Mouse (Mus musculus) midbrain, embryonic 16.5 days (tissue): Measurements from ENCODE around the gene En2. TPM values are rescaled to one million over a fixed set of nuclear protein-coding genes. Genes with fewer than 3 reads are reported as not detected.

Experiments
- ATAC-seq: fragments of 200-750 bp; cut with Nextera tagmentation; 2 replicates; pipeline ENCODE4 v1.8.0; 2017; ENCODE audit warnings: moderate TSS enrichment
- H3K27ac ChIP-seq: fragments of 300-500 bp; sonication (generic); 2 replicates; pipeline ENCODE4 v1.5.1; 2014; ENCODE audit warnings: mild to moderate bottlenecking, low read length, mixed read lengths
- H3K27me3 ChIP-seq: fragments of 300-500 bp; sonication (generic); 2 replicates; pipeline ENCODE4 v1.6.1; 2014; ENCODE audit warnings: low read depth, low read length, mixed read lengths; ENCODE audit not compliant: control insufficient read depth, insufficient read depth
- H3K36me3 ChIP-seq: fragments of 300-500 bp; sonication (generic); 2 replicates; pipeline ENCODE4 v1.6.1; 2014; ENCODE audit warnings: mild to moderate bottlenecking, low read length, moderate library complexity, mixed read lengths; ENCODE audit not compliant: control insufficient read depth, insufficient read depth
- H3K4me1 ChIP-seq: fragments of 300-500 bp; sonication (generic); 2 replicates; pipeline ENCODE4 v1.6.1; 2014; ENCODE audit warnings: mild to moderate bottlenecking, low read length, mixed read lengths; ENCODE audit not compliant: control insufficient read depth, insufficient read depth
- H3K4me2 ChIP-seq: fragments of 300-500 bp; sonication (generic); 2 replicates; pipeline ENCODE4 v1.6.1; 2014; ENCODE audit warnings: mild to moderate bottlenecking, low read length, mixed read lengths
- H3K4me3 ChIP-seq: fragments of 300-500 bp; sonication (generic); 2 replicates; pipeline ENCODE4 v1.5.1; 2014; ENCODE audit warnings: low read depth, mild to moderate bottlenecking, low read length, moderate library complexity, mixed read lengths
- H3K9ac ChIP-seq: fragments of 300-500 bp; sonication (generic); 2 replicates; pipeline ENCODE4 v1.6.1; 2014; ENCODE audit warnings: low read depth, low read length, mixed read lengths
- H3K9me3 ChIP-seq: fragments of 300-500 bp; sonication (generic); replicated peaks from 2 replicates; pipeline ENCODE4 v1.6.1; 2014; ENCODE audit warnings: mild to moderate bottlenecking, low read length, mixed read lengths; ENCODE audit not compliant: control insufficient read depth, poor library complexity, severe bottlenecking
- WGBS: fragments of 180-500 bp; shearing (Covaris S2); extraction: QIAGEN DNeasy Blood & Tissue Kit; methylation state at CpG from one replicate; pipeline ENCODE4 v1.1.7; 2014; 5-methylcytosine and 5-hydroxymethylcytosine counted together
- polyA plus RNA-seq: library from polyadenylated mRNA; unstranded; fragments of >200 nt; fragmentation: Nextera tagmentation; extraction: Ambion mirVana; gene quantifications from 2 replicates; pipeline ENCODE4 v1.2.1, GENCODE M21; 2015

En2 gene
- polyA plus RNA-seq, 1 experiment from 2014 or later = 0.55 TPM

GRCm38 (mm10) chr5:28157781-28158180, 7.7 kb upstream of the En2 start:
- no peak for ATAC-seq
- H3K4me3 ChIP-seq = peak overlapping the region; percentile 18

DNA sequence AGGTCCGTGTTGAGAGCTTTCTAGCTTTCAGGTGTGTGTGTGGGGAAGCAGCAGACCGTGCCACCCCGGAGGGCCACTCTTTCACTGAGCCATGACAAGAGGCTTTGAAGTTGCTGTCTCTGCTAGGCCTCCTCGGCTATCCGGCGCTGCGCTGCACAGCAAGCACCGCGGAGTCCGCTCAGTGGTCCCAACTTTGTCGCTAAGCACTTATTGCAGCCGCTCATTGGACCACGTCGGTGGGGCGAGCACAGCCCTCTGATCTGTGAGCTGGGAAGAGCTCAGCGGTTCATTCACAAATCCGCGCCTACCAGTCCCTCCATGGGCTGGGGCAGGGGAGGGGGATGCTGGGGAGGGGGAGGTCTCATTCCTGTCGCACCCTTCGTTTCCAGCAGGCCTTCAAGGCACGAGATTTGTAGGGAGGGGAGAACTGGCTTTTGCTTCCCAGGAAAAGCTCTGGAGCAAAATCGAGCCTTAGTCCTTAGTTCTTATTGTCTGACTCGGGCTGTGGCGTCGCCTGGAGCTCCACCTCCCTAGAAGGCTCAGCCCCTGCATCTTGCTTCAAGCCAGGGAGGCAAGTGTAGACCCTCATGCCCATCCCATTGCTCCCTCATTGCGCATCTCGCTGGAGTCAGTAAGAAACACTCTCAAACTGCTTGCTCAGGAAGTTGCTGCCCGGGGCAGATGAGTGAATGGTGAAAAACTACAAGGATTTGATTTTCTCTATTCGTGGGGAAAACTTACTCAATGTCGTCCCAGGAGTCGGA, 7.0 kb upstream of the En2 start:
- Histone ChIP-seq H3K4me2 (peak overlapping the region; percentile 51), H3K36me3 (no peaks in the 10 kb centered on the region), H3K27ac (no peak overlapping the region; the same call in 1 of the 2 replicates), H3K27me3 (peaks cover 47% of the 10 kb centered on the region), H3K9me3 (no peaks in the 10 kb centered on the region), H3K4me3 (peak overlapping the region; percentile 18), H3K9ac (no peak overlapping the region), H3K4me1 (peaks cover 6% of the 10 kb centered on the region)
- peak; percentile 81 for ATAC-seq
- under 1% methylated on average over 31 of the region's 31 CpGs for WGBS

More at GRCm38 (mm10) chr5:28157781-28158180, 7.7 kb upstream of the En2 start:
- Histone ChIP-seq H3K4me1 (peaks cover 6% of the 10 kb centered on the region), H3K9ac (no peak overlapping the region), H3K36me3 (no peaks in the 10 kb centered on the region), H3K4me2 (peak overlapping the region; percentile 51), H3K9me3 (no peaks in the 10 kb centered on the region), H3K27ac (no peak overlapping the region), H3K27me3 (peaks cover 46% of the 10 kb centered on the region)
- WGBS = 3% methylated on average over 17 of the region's 17 CpGs

- Histone ChIP-seq H3K4me2 (peak overlapping the region; percentile 51), H3K4me1 (peaks cover 6% of the 10 kb centered on the region), H3K9ac (no peak overlapping the region), H3K4me3 (no peak overlapping the region), H3K27ac (peak overlapping the region; percentile 15; the same call in 1 of the 2 replicates), H3K27me3 (peaks cover 53% of the 10 kb centered on the region), H3K36me3 (no peaks in the 10 kb centered on the region), H3K9me3 (no peaks in the 10 kb centered on the region)
- ATAC-seq = peak; percentile 37
- WGBS = 5% methylated on average over 15 of the region's 15 CpGs
These were observed 6.4 kb upstream of the En2 start for GRCm38 (mm10) chr5:28159072-28159458.

DNA sequence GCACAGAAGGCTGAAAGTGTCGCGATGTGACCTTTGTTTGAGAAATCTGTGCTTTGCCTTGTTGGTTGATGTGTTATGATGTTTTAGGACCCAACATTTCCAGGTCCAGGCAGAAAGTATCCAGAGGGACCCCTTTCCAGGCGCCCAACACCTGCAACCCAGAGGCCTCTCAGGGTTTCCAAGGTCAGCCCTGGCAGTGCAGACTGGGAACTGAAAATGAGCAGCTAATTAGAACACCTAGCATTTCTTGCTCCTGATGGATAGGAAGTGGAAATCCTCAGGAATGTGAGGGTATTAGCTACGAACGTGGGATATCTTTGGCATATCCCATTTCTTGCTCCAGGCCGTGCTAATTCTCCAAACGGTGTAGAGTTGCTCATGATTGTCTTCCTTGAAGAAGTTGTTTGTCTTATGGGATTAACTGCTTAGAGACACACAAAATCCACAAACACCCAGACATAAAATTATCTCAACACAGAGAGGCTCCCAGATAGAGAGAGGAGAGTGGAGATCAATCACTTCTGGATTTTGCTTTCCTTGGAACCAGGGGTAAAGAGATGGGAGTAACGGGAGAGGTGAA, 5.5 kb upstream of the En2 start:
- H3K9me3 ChIP-seq = no peaks in the 10 kb centered on the region
- no peak overlapping the region for H3K4me2 ChIP-seq
- whole genome bisulfite sequencing = 17% methylated on average over 8 of the region's 8 CpGs
- peaks cover 6% of the 10 kb centered on the region for H3K4me1 ChIP-seq
- no peak overlapping the region for H3K9ac ChIP-seq
- no peak overlapping the region for H3K4me3 ChIP-seq
- no peak for ATAC-seq
- H3K27ac ChIP-seq = no peak overlapping the region
- no peaks in the 10 kb centered on the region for H3K36me3 ChIP-seq
- H3K27me3 ChIP-seq = peaks cover 53% of the 10 kb centered on the region

DNA sequence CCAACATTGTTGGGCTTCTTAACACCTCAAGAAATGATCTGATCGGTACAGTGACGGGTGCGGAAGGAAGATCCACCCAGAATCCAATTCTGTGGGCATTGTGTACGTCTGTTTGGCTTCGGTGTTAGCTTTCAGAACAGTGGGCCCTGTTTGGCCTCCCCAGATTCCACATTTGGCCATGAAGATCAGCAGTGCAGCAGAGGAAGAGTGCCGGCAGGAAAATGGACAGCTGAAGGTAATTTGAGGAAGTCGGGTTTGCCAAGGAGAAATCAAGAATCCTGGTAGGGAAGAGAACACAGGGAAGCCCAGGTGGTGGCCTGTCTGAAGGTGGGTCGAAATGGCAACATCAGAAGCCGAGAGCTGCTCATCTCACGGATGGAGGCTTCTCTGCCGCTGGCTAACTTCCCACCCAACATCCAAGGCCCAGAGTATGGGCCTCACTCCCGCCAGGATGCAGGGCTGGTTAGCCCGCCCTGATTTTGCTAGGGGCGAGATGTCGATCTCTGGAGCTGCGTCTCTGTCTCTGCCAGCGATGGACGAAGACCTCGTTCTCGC, 4.0 kb upstream of the En2 start:
- peaks cover 15% of the 10 kb centered on the region for H3K4me1 ChIP-seq
- H3K36me3 ChIP-seq = no peaks in the 10 kb centered on the region
- H3K9ac ChIP-seq = peak overlapping the region; percentile 50
- peak overlapping the region; percentile 48 for H3K4me2 ChIP-seq
- no peak for ATAC-seq
- H3K9me3 ChIP-seq = no peaks in the 10 kb centered on the region
- 9% methylated on average over 20 of the region's 20 CpGs for WGBS
- peak overlapping the region; percentile 11; the same call in 1 of the 2 replicates for H3K27ac ChIP-seq
- H3K27me3 ChIP-seq = peaks cover 51% of the 10 kb centered on the region
- peak overlapping the region; percentile 16; the same call in 1 of the 2 replicates for H3K4me3 ChIP-seq

DNA sequence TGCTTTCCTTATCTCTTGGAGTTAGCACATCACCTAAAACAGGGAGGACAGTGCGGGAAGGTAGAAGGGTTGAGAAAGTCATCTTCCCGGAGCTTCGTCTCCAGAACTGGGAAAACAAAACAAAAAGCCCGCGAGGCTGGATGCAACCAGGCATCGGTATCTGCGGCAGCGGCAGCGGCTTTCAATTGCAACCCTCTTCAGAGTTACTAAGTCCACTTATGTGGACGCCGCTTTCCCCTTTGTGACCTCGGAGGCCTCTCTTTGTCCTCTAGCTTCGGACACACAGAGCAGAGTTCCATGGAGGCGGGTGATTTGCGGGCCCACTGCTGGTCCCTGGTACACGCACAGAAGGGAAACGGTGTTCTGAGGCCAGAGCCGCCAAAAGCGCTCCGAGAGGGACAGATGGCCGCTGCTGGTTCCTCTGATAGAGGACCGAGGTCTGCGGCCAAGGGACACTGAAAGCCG, 3.5 kb upstream of the En2 start:
- H3K9me3 ChIP-seq = no peaks in the 10 kb centered on the region
- no peaks in the 10 kb centered on the region for H3K36me3 ChIP-seq
- peaks cover 46% of the 10 kb centered on the region for H3K27me3 ChIP-seq
- WGBS = under 1% methylated on average over 24 of the region's 24 CpGs
- H3K9ac ChIP-seq = peak overlapping the region; percentile 50
- ATAC-seq = no peak
- peak overlapping the region; percentile 11; the same call in 1 of the 2 replicates for H3K27ac ChIP-seq
- peak overlapping the region; percentile 16; the same call in 1 of the 2 replicates for H3K4me3 ChIP-seq
- H3K4me1 ChIP-seq = peaks cover 17% of the 10 kb centered on the region
- H3K4me2 ChIP-seq = peak overlapping the region; percentile 48

- no peak for ATAC-seq
- WGBS = 5% methylated on average over 1 of the region's 1 CpGs
- Histone ChIP-seq H3K9ac (no peak overlapping the region), H3K27ac (no peak overlapping the region), H3K36me3 (no peaks in the 10 kb centered on the region), H3K4me1 (peaks cover 11% of the 10 kb centered on the region), H3K27me3 (peaks cover 35% of the 10 kb centered on the region), H3K4me3 (no peak overlapping the region), H3K4me2 (no peak overlapping the region), H3K9me3 (no peaks in the 10 kb centered on the region)
These were observed 1.6 kb upstream of the En2 start for GRCm38 (mm10) chr5:28163926-28164325.

DNA sequence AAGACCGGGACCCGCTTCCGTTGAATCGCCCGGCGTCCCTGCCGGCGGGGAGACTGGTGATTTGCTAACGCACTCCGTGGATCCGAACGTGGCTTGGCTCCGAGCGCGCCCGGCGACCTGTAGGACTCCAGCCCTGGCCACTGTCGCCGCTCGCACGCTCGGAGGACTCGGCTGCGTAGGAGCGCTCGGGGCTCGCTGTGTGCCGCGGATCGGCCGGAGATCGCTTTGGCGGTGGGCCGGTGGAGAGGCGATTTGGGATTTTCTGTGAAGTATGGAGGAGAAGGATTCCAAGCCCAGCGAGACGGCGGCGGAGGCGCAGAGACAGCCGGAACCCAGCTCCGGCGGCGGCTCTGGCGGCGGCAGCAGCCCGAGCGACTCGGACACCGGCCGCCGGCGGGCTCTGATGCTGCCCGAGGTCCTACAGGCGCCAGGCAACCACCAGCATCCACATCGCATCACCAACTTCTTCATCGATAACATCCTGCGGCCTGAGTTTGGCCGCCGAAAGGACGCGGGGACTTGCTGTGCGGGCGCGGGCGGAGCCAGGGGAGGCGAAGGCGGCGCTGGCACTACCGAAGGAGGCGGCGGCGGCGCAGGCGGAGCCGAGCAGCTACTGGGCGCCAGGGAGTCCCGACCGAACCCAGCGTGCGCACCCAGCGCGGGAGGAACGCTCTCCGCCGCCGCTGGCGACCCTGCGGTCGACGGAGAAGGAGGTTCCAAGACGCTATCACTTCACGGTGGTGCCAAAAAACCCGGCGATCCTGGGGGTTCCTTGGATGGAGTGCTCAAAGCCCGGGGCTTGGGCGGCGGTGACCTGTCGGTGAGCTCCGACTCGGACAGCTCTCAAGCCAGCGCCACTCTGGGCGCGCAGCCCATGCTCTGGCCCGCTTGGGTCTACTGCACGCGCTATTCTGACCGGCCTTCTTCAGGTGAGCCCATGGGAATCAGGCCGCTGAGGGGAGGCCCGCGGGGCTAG, 1.1 kb downstream of the En2 start:
- Histone ChIP-seq H3K9ac (peak overlapping the region; percentile 78), H3K36me3 (no peaks in the 10 kb centered on the region), H3K9me3 (no peaks in the 10 kb centered on the region), H3K27me3 (peaks cover 16% of the 10 kb centered on the region), H3K4me1 (peaks cover 11% of the 10 kb centered on the region), H3K4me3 (peak overlapping the region; percentile 67), H3K4me2 (peak overlapping the region; percentile 74), H3K27ac (peak overlapping the region; percentile 91)
- WGBS = 0% methylated on average over 111 of the region's 111 CpGs
- no peak for ATAC-seq
